Mouse (Mus musculus) lung, adult 2 months (tissue): ENCODE results near the gene Cpd.

Experiments used
- CTCF ChIP-seq: fragments of 200-500 bp; IDR thresholded peaks from 2 replicates; pipeline ENCODE4 v1.5.1; 2011; ENCODE audit warnings: mild to moderate bottlenecking, low read length, control low read depth; ENCODE audit not compliant: insufficient read depth
- POLR2A ChIP-seq: fragments of 200-500 bp; IDR thresholded peaks from 2 replicates; pipeline ENCODE4 v1.6.1; 2011; ENCODE audit warnings: low read depth, mild to moderate bottlenecking, control low read depth, low read length, borderline replicate concordance; ENCODE audit errors: extremely low read depth

DNA sequence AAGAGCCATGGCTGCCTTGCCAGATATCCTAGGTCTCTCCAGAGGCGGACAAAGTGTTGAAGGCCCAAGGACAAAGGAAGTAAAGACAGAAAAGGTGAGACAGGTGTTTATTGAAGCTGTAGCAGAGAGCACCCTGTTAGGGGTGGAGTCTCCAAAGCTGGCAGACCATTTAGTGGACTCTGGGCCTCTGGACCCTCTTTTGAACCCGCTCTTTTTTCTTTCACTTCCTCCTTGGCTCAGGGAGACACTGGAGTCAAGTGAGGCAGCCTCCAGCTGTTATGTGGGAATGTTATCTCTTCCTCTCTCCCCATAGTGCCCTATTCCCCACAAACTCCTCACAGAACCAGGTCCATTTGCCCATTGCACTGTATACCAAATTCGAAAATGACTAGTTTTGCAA, 46.2 kb upstream of the Cpd start:
- TF ChIP-seq CTCF = no peak
- TF ChIP-seq POLR2A = no peak
